Mouse (Mus musculus): ENCODE data around the gene Arnt2. TPM values are rescaled to one million over a fixed set of nuclear protein-coding genes. Genes with fewer than 3 reads are reported as not detected.

Arnt2 gene
- polyA plus RNA-seq, 1 experiment from 2014 or later = 3.1 TPM

GRCm38 (mm10) chr7:84432151-84432550 is 22.2 kb upstream of the Arnt2 start:
- no peaks in the 10 kb centered on the region for H3K9me3 ChIP-seq (replicated peaks; ENCODE audit: control insufficient read depth, low read length)
- H3K27ac ChIP-seq (ENCODE audit: low read depth, low read length) = no peak overlapping the region
- ATAC-seq (replicated peaks; ENCODE audit: insufficient number of reproducible peaks, low FRiP score, low TSS enrichment) = no peak

GRCm38 (mm10) chr7:84427221-84427620 is 17.2 kb upstream of the Arnt2 start:
- H3K4me2 ChIP-seq = no peak overlapping the region
- ATAC-seq (replicated peaks; ENCODE audit: insufficient number of reproducible peaks, low FRiP score, low TSS enrichment) = no peak
- no peak overlapping the region for H3K4me3 ChIP-seq (ENCODE audit: low read depth, low read length)
- H3K9ac ChIP-seq (ENCODE audit: low read depth, low read length) = no peak overlapping the region
- 87% methylated on average over 2 of the region's 2 CpGs for WGBS (ENCODE audit: insufficient replicate concordance)
- H3K27me3 ChIP-seq (ENCODE audit: control insufficient read depth, insufficient read depth, low read length) = 0 out of 2 replicates have a peak, but pooled peaks cover 2% of the 10 kb centered on the region
- no peaks in the 10 kb centered on the region for H3K36me3 ChIP-seq (ENCODE audit: control insufficient read depth, insufficient read depth, low read length)
- H3K27ac ChIP-seq (ENCODE audit: low read depth, low read length) = no peak overlapping the region
- no peaks in the 10 kb centered on the region for H3K9me3 ChIP-seq (replicated peaks; ENCODE audit: control insufficient read depth, low read length)
- no peaks in the 10 kb centered on the region for H3K4me1 ChIP-seq (ENCODE audit: control insufficient read depth, insufficient read depth, low read length)

More at GRCm38 (mm10) chr7:84432151-84432550, 22.2 kb upstream of the Arnt2 start:
- Histone ChIP-seq H3K9ac (ENCODE audit: low read depth, low read length) (no peak overlapping the region), H3K4me3 (ENCODE audit: low read depth, low read length) (no peak overlapping the region), H3K4me1 (ENCODE audit: control insufficient read depth, insufficient read depth, low read length) (no peaks in the 10 kb centered on the region), H3K36me3 (ENCODE audit: control insufficient read depth, insufficient read depth, low read length) (no peaks in the 10 kb centered on the region), H3K4me2 (no peak overlapping the region), H3K27me3 (ENCODE audit: control insufficient read depth, insufficient read depth, low read length) (0 out of 2 replicates have a peak, but pooled peaks cover 2% of the 10 kb centered on the region)

GRCm38 (mm10) chr7:84424670-84425385 is 14.9 kb upstream of the Arnt2 start:
- no peak overlapping the region for H3K4me3 ChIP-seq (ENCODE audit: low read depth, low read length)
- H3K27me3 ChIP-seq (ENCODE audit: control insufficient read depth, insufficient read depth, low read length) = no peaks in the 10 kb centered on the region
- H3K9ac ChIP-seq (ENCODE audit: low read depth, low read length) = no peak overlapping the region
- no peak for ATAC-seq (replicated peaks; ENCODE audit: insufficient number of reproducible peaks, low FRiP score, low TSS enrichment)
- 74% methylated on average over 7 of the region's 7 CpGs for WGBS (ENCODE audit: insufficient replicate concordance)
- H3K9me3 ChIP-seq (replicated peaks; ENCODE audit: control insufficient read depth, low read length) = no peaks in the 10 kb centered on the region
- H3K36me3 ChIP-seq (ENCODE audit: control insufficient read depth, insufficient read depth, low read length) = no peaks in the 10 kb centered on the region
- no peaks in the 10 kb centered on the region for H3K4me1 ChIP-seq (ENCODE audit: control insufficient read depth, insufficient read depth, low read length)
- no peak overlapping the region for H3K27ac ChIP-seq (ENCODE audit: low read depth, low read length)
- H3K4me2 ChIP-seq = no peak overlapping the region

GRCm38 (mm10) chr7:84421753-84422152 is 11.8 kb upstream of the Arnt2 start:
- ATAC-seq (replicated peaks; ENCODE audit: insufficient number of reproducible peaks, low FRiP score, low TSS enrichment) = no peak

GRCm38 (mm10) chr7:84421291-84421665 is 11.3 kb upstream of the Arnt2 start:
- Histone ChIP-seq H3K36me3 (ENCODE audit: control insufficient read depth, insufficient read depth, low read length) (no peaks in the 10 kb centered on the region), H3K27ac (ENCODE audit: low read depth, low read length) (no peak overlapping the region), H3K4me3 (ENCODE audit: low read depth, low read length) (no peak overlapping the region), H3K4me1 (ENCODE audit: control insufficient read depth, insufficient read depth, low read length) (no peaks in the 10 kb centered on the region), H3K27me3 (ENCODE audit: control insufficient read depth, insufficient read depth, low read length) (no peaks in the 10 kb centered on the region), H3K9me3 (replicated peaks; ENCODE audit: control insufficient read depth, low read length) (no peaks in the 10 kb centered on the region), H3K4me2 (no peak overlapping the region), H3K9ac (ENCODE audit: low read depth, low read length) (no peak overlapping the region)
- ATAC-seq (replicated peaks; ENCODE audit: insufficient number of reproducible peaks, low FRiP score, low TSS enrichment) = no peak

More at GRCm38 (mm10) chr7:84421753-84422152, 11.8 kb upstream of the Arnt2 start:
- no peaks in the 10 kb centered on the region for H3K4me1 ChIP-seq (ENCODE audit: control insufficient read depth, insufficient read depth, low read length)
- H3K36me3 ChIP-seq (ENCODE audit: control insufficient read depth, insufficient read depth, low read length) = no peaks in the 10 kb centered on the region
- no peaks in the 10 kb centered on the region for H3K9me3 ChIP-seq (replicated peaks; ENCODE audit: control insufficient read depth, low read length)
- H3K4me3 ChIP-seq (ENCODE audit: low read depth, low read length) = no peak overlapping the region
- H3K27me3 ChIP-seq (ENCODE audit: control insufficient read depth, insufficient read depth, low read length) = no peaks in the 10 kb centered on the region
- no peak overlapping the region for H3K4me2 ChIP-seq
- no peak overlapping the region for H3K9ac ChIP-seq (ENCODE audit: low read depth, low read length)
- no peak overlapping the region for H3K27ac ChIP-seq (ENCODE audit: low read depth, low read length)

- no peaks in the 10 kb centered on the region for H3K9me3 ChIP-seq (replicated peaks; ENCODE audit: control insufficient read depth, low read length)
- WGBS (ENCODE audit: insufficient replicate concordance) = 56% methylated on average over 3 of the region's 3 CpGs
These were observed 10.8 kb upstream of the Arnt2 start for GRCm38 (mm10) chr7:84420581-84421290.

GRCm38 (mm10) chr7:84417441-84417840 is 7.5 kb upstream of the Arnt2 start:
- ATAC-seq (replicated peaks; ENCODE audit: insufficient number of reproducible peaks, low FRiP score, low TSS enrichment) = no peak
- Histone ChIP-seq H3K27me3 (ENCODE audit: control insufficient read depth, insufficient read depth, low read length) (no peaks in the 10 kb centered on the region), H3K4me1 (ENCODE audit: control insufficient read depth, insufficient read depth, low read length) (no peaks in the 10 kb centered on the region), H3K4me3 (ENCODE audit: low read depth, low read length) (no peak overlapping the region), H3K36me3 (ENCODE audit: control insufficient read depth, insufficient read depth, low read length) (no peaks in the 10 kb centered on the region), H3K9ac (ENCODE audit: low read depth, low read length) (no peak overlapping the region), H3K9me3 (replicated peaks; ENCODE audit: control insufficient read depth, low read length) (no peaks in the 10 kb centered on the region), H3K4me2 (no peak overlapping the region), H3K27ac (ENCODE audit: low read depth, low read length) (no peak overlapping the region)

More at GRCm38 (mm10) chr7:84420581-84421290, 10.8 kb upstream of the Arnt2 start:
- no peak overlapping the region for H3K4me2 ChIP-seq
- no peaks in the 10 kb centered on the region for H3K36me3 ChIP-seq (ENCODE audit: control insufficient read depth, insufficient read depth, low read length)
- H3K27me3 ChIP-seq (ENCODE audit: control insufficient read depth, insufficient read depth, low read length) = no peaks in the 10 kb centered on the region
- no peaks in the 10 kb centered on the region for H3K4me1 ChIP-seq (ENCODE audit: control insufficient read depth, insufficient read depth, low read length)
- ATAC-seq (replicated peaks; ENCODE audit: insufficient number of reproducible peaks, low FRiP score, low TSS enrichment) = no peak
- H3K4me3 ChIP-seq (ENCODE audit: low read depth, low read length) = no peak overlapping the region
- H3K9ac ChIP-seq (ENCODE audit: low read depth, low read length) = no peak overlapping the region
- H3K27ac ChIP-seq (ENCODE audit: low read depth, low read length) = no peak overlapping the region

- no peak overlapping the region for H3K4me2 ChIP-seq
- no peak for ATAC-seq (replicated peaks; ENCODE audit: insufficient number of reproducible peaks, low FRiP score, low TSS enrichment)
- H3K36me3 ChIP-seq (ENCODE audit: control insufficient read depth, insufficient read depth, low read length) = no peaks in the 10 kb centered on the region
- no peaks in the 10 kb centered on the region for H3K4me1 ChIP-seq (ENCODE audit: control insufficient read depth, insufficient read depth, low read length)
- peaks cover 13% of the 10 kb centered on the region for H3K27me3 ChIP-seq (ENCODE audit: control insufficient read depth, insufficient read depth, low read length)
- WGBS (ENCODE audit: insufficient replicate concordance) = 78% methylated on average over 8 of the region's 8 CpGs
- H3K4me3 ChIP-seq (ENCODE audit: low read depth, low read length) = no peak overlapping the region
- no peak overlapping the region for H3K27ac ChIP-seq (ENCODE audit: low read depth, low read length)
- no peak overlapping the region for H3K9ac ChIP-seq (ENCODE audit: low read depth, low read length)
- no peaks in the 10 kb centered on the region for H3K9me3 ChIP-seq (replicated peaks; ENCODE audit: control insufficient read depth, low read length)
These were observed 2.6 kb upstream of the Arnt2 start for GRCm38 (mm10) chr7:84412570-84412969.
